Mouse (Mus musculus) lung, postnatal 0 days (tissue): ENCODE measurements at regions not wholly inside any gene's neighbourhood (a gene's known extent, or its start where the extent isn't known, plus 50 kb on each side); places are given as distances from the start of the nearest gene placed in this dataset.

Experiments
- ATAC-seq: fragments of 200-750 bp; cut with Nextera tagmentation; 2 replicates; pipeline ENCODE4 v1.8.0; 2017; ENCODE audit warnings: moderate library complexity
- DNase-seq: peaks from one replicate; pipeline ENCODE4 v3.0.0-alpha.2; 2016; ENCODE audit warnings: low spot score
- H3K27ac ChIP-seq: fragments of 300-500 bp; sonication (generic); 2 replicates; pipeline ENCODE4 v1.5.1; 2014; ENCODE audit warnings: antibody characterized with exemption, mild to moderate bottlenecking, low read length, mixed read lengths
- H3K27me3 ChIP-seq: fragments of 300-500 bp; sonication (generic); replicated peaks from 2 replicates; pipeline ENCODE4 v1.6.1; 2014; ENCODE audit warnings: low read length, mixed read lengths; ENCODE audit not compliant: insufficient read depth
- H3K36me3 ChIP-seq: fragments of 300-500 bp; sonication (generic); 2 replicates; pipeline ENCODE4 v1.6.1; 2014; ENCODE audit warnings: low read length, mixed read lengths; ENCODE audit not compliant: insufficient read depth
- H3K4me1 ChIP-seq: fragments of 300-500 bp; sonication (generic); 2 replicates; pipeline ENCODE4 v1.6.1; 2014; ENCODE audit warnings: antibody characterized with exemption, low read depth, low read length, mixed read lengths; ENCODE audit not compliant: insufficient read depth
- H3K4me2 ChIP-seq: fragments of 300-500 bp; sonication (generic); replicated peaks from 2 replicates; pipeline ENCODE4 v1.6.1; 2014; ENCODE audit warnings: low read depth, mild to moderate bottlenecking, low read length, moderate library complexity, mixed read lengths
- H3K4me3 ChIP-seq: fragments of 300-500 bp; sonication (generic); 2 replicates; pipeline ENCODE4 v1.5.1; 2014; ENCODE audit warnings: low read depth, low read length
- H3K9ac ChIP-seq: fragments of 300-500 bp; sonication (generic); replicated peaks from 2 replicates; pipeline ENCODE4 v1.6.1; 2014; ENCODE audit warnings: low read depth, mild to moderate bottlenecking
- H3K9me3 ChIP-seq: fragments of 300-500 bp; sonication (generic); 2 replicates; pipeline ENCODE4 v1.6.1; 2016; ENCODE audit warnings: low read length, mixed read lengths
- CTCF ChIP-seq: IDR thresholded peaks from 2 replicates; pipeline ENCODE4 v1.5.1; 2016; ENCODE audit warnings: antibody characterized with exemption, mild to moderate bottlenecking
- EP300 ChIP-seq: IDR thresholded peaks from 2 replicates; pipeline ENCODE4 v1.6.1; 2016; ENCODE audit warnings: antibody characterized with exemption, mild to moderate bottlenecking, control low read depth
- WGBS: fragments of 180-500 bp; shearing (Covaris S2); extraction: QIAGEN DNeasy Blood & Tissue Kit; methylation state at CpG from one replicate; pipeline ENCODE4 v1.1.7; 2014; 5-methylcytosine and 5-hydroxymethylcytosine counted together

- TF ChIP-seq EP300 (no peak), CTCF (no peak)
- WGBS, result 80% methylated on average over 4 of the region's 4 CpGs
- ATAC-seq, result no peak
Measured at GRCm38 (mm10) chr17:65056059-65056458, 220.2 kb upstream of the 4930583I09Rik start.

DNA sequence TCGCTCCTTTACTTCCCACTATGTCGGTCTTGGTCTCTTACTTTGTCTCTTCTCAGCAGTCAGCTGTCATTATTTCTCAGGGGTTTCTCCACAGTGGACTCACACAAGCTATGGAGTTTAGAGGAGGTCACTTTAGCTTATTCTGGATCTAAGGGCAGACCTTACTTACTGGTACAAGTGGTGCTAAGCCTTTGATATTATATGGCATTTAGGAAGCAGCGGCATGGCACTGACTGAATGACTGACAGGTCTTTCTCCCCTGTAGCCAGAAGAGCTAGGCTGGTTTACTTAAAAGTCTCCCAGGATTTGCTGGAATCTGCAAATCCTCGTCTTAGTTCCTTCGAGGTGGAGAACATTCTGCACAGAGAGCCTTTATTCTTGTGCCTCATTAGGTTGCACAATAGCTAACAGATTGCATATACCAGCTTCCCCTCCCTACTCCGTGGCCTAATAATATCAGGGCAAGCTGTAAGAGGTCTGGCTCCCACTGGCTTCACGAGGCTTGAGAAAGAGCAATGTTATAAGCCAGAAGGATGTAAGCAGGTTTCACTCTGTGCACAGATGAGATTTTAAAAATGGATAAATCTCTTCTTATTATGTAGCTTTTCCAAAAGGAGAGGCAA lies 214.1 kb upstream of the 4930583I09Rik start:
- no peaks in the 10 kb centered on the region for H3K36me3 ChIP-seq
- no peak overlapping the region for H3K9ac ChIP-seq
- H3K4me3 ChIP-seq, result no peak overlapping the region
- ATAC-seq (peak; percentile 62), DNase-seq (peak; percentile 62)
- no peak overlapping the region for H3K4me2 ChIP-seq
- no peaks in the 10 kb centered on the region; the same call in 1 of the 2 replicates for H3K4me1 ChIP-seq
- H3K9me3 ChIP-seq, result no peaks in the 10 kb centered on the region
- WGBS, result 50% methylated on average over 7 of the region's 7 CpGs
- H3K27ac ChIP-seq, result no peak overlapping the region
- TF ChIP-seq CTCF (no peak), EP300 (no peak)
- H3K27me3 ChIP-seq, result no peaks in the 10 kb centered on the region

More at GRCm38 (mm10) chr17:65056059-65056458, 220.2 kb upstream of the 4930583I09Rik start:
- H3K4me2 ChIP-seq, result no peak overlapping the region
- H3K9me3 ChIP-seq, result no peaks in the 10 kb centered on the region
- no peaks in the 10 kb centered on the region for H3K27me3 ChIP-seq
- no peaks in the 10 kb centered on the region for H3K4me1 ChIP-seq
- no peak overlapping the region for H3K9ac ChIP-seq
- no peak overlapping the region for H3K27ac ChIP-seq
- no peak overlapping the region for H3K4me3 ChIP-seq
- no peak for DNase-seq
- no peaks in the 10 kb centered on the region for H3K36me3 ChIP-seq

DNA sequence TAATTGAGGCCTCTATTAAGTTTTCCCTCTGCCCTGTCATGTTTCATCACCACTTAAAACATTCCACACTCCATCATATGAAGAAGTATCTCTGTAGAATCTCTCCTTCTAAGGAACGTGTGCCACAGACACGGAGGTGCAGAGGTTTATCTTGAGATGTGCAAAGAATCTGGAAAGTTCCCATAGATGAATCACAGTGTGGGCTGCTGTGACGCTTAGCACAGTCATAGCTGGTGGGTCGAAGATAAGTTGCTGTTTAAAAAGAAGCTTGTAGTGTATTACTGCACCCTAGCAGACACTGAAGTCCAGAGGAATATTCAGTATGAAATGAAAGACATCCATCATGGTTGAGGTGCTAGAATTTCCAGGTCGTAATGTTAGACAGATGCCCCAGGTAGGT lies 179.9 kb upstream of the 4930583I09Rik start:
- H3K27ac ChIP-seq, result no peak overlapping the region
- H3K9me3 ChIP-seq, result no peaks in the 10 kb centered on the region
- no peaks in the 10 kb centered on the region for H3K4me1 ChIP-seq
- 79% methylated on average over 5 of the region's 5 CpGs for WGBS
- no peak for DNase-seq
- H3K9ac ChIP-seq, result no peak overlapping the region
- ATAC-seq, result no peak
- no peak overlapping the region for H3K4me3 ChIP-seq
- H3K36me3 ChIP-seq, result no peaks in the 10 kb centered on the region
- no peaks in the 10 kb centered on the region for H3K27me3 ChIP-seq
- TF ChIP-seq CTCF (no peak), EP300 (no peak)
- H3K4me2 ChIP-seq, result no peak overlapping the region

DNA sequence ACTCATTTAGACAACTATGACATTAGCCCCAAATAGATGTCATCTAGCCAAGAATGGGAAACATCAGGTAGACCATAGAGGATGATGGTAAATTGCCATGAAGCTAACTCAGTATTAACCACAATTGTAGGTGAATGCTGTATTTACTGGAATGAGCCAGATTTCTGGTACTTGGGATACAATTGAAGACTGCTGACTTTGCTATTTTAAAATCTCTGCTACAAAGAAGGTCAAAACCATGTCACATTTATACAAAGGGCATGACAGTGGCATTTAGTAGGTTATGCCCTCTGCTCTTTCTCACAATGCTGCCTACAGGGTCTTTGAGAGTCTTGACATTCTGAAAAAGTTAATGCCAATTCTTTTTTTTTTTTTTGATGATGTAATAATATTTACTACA lies 178.8 kb upstream of the 4930583I09Rik start:
- Histone ChIP-seq H3K4me3 (no peak overlapping the region), H3K9me3 (no peaks in the 10 kb centered on the region), H3K27me3 (no peaks in the 10 kb centered on the region), H3K27ac (no peak overlapping the region), H3K9ac (no peak overlapping the region), H3K4me1 (no peaks in the 10 kb centered on the region), H3K4me2 (no peak overlapping the region), H3K36me3 (no peaks in the 10 kb centered on the region)
- DNase-seq (no peak), ATAC-seq (no peak)
- TF ChIP-seq EP300, result no peak
- no peak for TF ChIP-seq CTCF

DNA sequence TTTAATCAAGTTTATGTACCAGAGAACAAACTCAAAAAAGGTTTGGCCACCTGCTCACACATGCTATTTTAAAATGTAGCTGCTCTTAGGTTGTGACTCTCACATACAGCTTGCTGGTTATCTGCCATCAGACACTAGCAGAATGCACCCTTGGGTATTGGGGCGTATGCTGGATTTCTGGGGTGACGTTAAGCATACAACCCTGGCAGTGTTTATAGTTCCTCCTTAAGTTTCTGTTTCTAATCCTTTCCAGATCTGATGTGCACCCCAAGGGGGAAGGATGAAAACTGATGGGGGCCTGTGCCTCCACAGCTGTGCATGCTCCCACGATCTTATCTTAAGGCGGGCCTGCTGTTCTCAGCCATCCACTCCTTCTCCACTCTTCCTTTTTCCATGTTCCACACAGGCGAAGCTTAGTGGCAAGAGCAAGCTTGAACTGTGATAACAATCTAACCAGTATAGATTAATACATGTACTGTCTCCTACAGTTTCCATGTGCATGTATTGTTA lies 164.8 kb upstream of the 4930583I09Rik start:
- whole genome bisulfite sequencing, result 72% methylated on average over 5 of the region's 5 CpGs
- no peak for TF ChIP-seq EP300
- TF ChIP-seq CTCF, result no peak
- no peak overlapping the region for H3K4me2 ChIP-seq
- H3K27me3 ChIP-seq, result no peaks in the 10 kb centered on the region
- DNase-seq (no peak), ATAC-seq (no peak)
- H3K4me3 ChIP-seq, result no peak overlapping the region
- no peaks in the 10 kb centered on the region for H3K4me1 ChIP-seq
- no peaks in the 10 kb centered on the region for H3K36me3 ChIP-seq
- no peak overlapping the region for H3K27ac ChIP-seq
- no peaks in the 10 kb centered on the region for H3K9me3 ChIP-seq
- H3K9ac ChIP-seq, result no peak overlapping the region

DNA sequence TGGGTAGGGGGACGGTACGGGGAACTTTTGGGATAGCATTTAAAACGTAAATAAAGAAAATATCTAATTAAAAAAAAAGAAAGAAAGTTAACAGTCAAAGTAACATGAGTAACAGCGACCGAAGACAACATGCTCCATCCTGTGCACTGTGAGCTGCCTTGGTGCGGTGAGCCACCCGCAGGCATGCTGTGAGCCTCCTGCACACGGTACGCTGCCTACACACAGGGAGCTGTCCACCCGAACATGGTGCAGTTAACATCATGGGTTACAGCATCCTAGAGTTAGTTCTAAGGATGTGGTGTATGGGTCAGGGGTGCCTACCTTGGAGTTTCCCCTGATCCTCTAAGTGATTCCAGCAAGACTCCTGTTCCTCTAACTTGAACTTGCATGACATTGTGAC lies 158.6 kb upstream of the 4930583I09Rik start:
- H3K9ac ChIP-seq, result no peak overlapping the region
- WGBS, result 84% methylated on average over 10 of the region's 10 CpGs
- TF ChIP-seq EP300, result no peak
- TF ChIP-seq CTCF, result no peak
- no peaks in the 10 kb centered on the region for H3K27me3 ChIP-seq
- no peaks in the 10 kb centered on the region for H3K4me1 ChIP-seq
- ATAC-seq, result no peak
- H3K36me3 ChIP-seq, result no peaks in the 10 kb centered on the region
- H3K4me2 ChIP-seq, result no peak overlapping the region
- H3K4me3 ChIP-seq, result no peak overlapping the region
- no peak overlapping the region for H3K27ac ChIP-seq
- no peak for DNase-seq
- no peaks in the 10 kb centered on the region for H3K9me3 ChIP-seq
